Mouse (Mus musculus) thymus, adult 2 months (tissue): ENCODE data around the gene Ccdc136. TPM values are rescaled to one million over a fixed set of nuclear protein-coding genes. Genes with fewer than 3 reads are reported as not detected.
A peak's percentile ranks its signal among the peaks of the same experiment; 100 is the strongest.
"Not testable (repeated sequence)": the region's sequence is repeated elsewhere in the genome, so short reads cannot be mapped to it uniquely, and the experiment has no call there.

ENCODE experiments used
- DNase-seq: peaks from one replicate; pipeline ENCODE4 v3.0.0; 2021
- H3K27ac ChIP-seq: fragments of 200-500 bp; 2 replicates; pipeline ENCODE4 v1.5.1; 2012; ENCODE audit warnings: low read length, control low read depth; ENCODE audit not compliant: control insufficient read depth, insufficient read depth
- H3K27me3 ChIP-seq: fragments of 200-500 bp; 2 replicates; pipeline ENCODE4 v1.6.1; 2012; ENCODE audit warnings: mild to moderate bottlenecking, low read length, moderate library complexity, mixed read lengths; ENCODE audit not compliant: control insufficient read depth, insufficient read depth
- H3K36me3 ChIP-seq: fragments of 200-500 bp; 2 replicates; pipeline ENCODE4 v1.6.1; 2012; ENCODE audit warnings: mild to moderate bottlenecking, low read length, moderate library complexity; ENCODE audit not compliant: control insufficient read depth, insufficient read depth
- H3K4me1 ChIP-seq: fragments of 200-500 bp; replicated peaks from 2 replicates; pipeline ENCODE4 v1.6.1; 2012; ENCODE audit warnings: low read length; ENCODE audit not compliant: control insufficient read depth, insufficient read depth
- H3K4me3 ChIP-seq: fragments of 200-500 bp; 2 replicates; pipeline ENCODE4 v1.5.1; 2012; ENCODE audit warnings: mild to moderate bottlenecking, low read length, control low read depth, moderate library complexity; ENCODE audit not compliant: control insufficient read depth, insufficient read depth
- CTCF ChIP-seq: fragments of 200-500 bp; IDR thresholded peaks from 2 replicates; pipeline ENCODE4 v1.5.1; 2012; ENCODE audit warnings: mild to moderate bottlenecking, control low read depth, low read length, moderate library complexity, borderline replicate concordance; ENCODE audit not compliant: control insufficient read depth, poor library complexity, insufficient read depth; ENCODE audit errors: extremely low read depth
- POLR2A ChIP-seq: fragments of 200-500 bp; IDR thresholded peaks from 2 replicates; pipeline ENCODE4 v1.6.1; 2012; ENCODE audit warnings: mild to moderate bottlenecking, low read length, control low read depth, moderate library complexity; ENCODE audit not compliant: control insufficient read depth, poor library complexity, insufficient read depth; ENCODE audit errors: extremely low read depth
- WGBS: fragments of 180-500 bp; shearing (Covaris S2); methylation state at CpG from one replicate; pipeline ENCODE4 v1.1.7; 2018; 5-methylcytosine and 5-hydroxymethylcytosine counted together
- polyA plus RNA-seq: library from polyadenylated mRNA; depleted of rRNA; stranded (reverse); fragments of >200 nt; gene quantifications from 2 replicates; pipeline ENCODE4 v1.2.3, GENCODE M21; 2012; rRNA removed

Gene Ccdc136
- polyA plus RNA-seq: 0.61 and 1.3 TPM in 2 replicates

- Histone ChIP-seq H3K27ac (no peak within 1 kb of the TSS), H3K4me3 (peak within 1 kb of the TSS; percentile 42), H3K36me3 (no peaks in the 10 kb centered on the region), H3K4me1 (peaks cover 7% of the 10 kb centered on the region), H3K27me3 (peaks cover 30% of the 10 kb centered on the region)
- WGBS: 2% methylated on average over 49 of the region's 49 CpGs
- TF ChIP-seq CTCF (no peak), POLR2A (no peak)
- peak; percentile 21 for DNase-seq
These were observed at the start of gene Ccdc136 for GRCm38 (mm10) chr6:29395910-29396713. Ccdc136 (plus strand) TSS chr6:29396309.

GRCm38 (mm10) chr6:29346512-29346911, 49.6 kb upstream of the Ccdc136 start:
- H3K4me3 ChIP-seq, DNase-seq, H3K27me3 ChIP-seq, H3K27ac ChIP-seq, H3K36me3 ChIP-seq, H3K4me1 ChIP-seq: not testable (repeated sequence)
- 98% methylated on average over 2 of the region's 2 CpGs for WGBS

GRCm38 (mm10) chr6:29347189-29347588, 48.9 kb upstream of the Ccdc136 start:
- WGBS: 49% methylated on average over 7 of the region's 7 CpGs
- Histone ChIP-seq H3K27ac (no peak overlapping the region), H3K4me1 (no peaks in the 10 kb centered on the region), H3K36me3 (no peaks in the 10 kb centered on the region), H3K27me3 (no peaks in the 10 kb centered on the region), H3K4me3 (peak overlapping the region; percentile 62)
- DNase-seq: no peak
- TF ChIP-seq CTCF (no peak), POLR2A (no peak)

- Histone ChIP-seq H3K4me3 (peak within 1 kb of the TSS; percentile 62), H3K4me1 (no peaks in the 10 kb centered on the region), H3K27me3 (no peaks in the 10 kb centered on the region), H3K27ac (no peak within 1 kb of the TSS), H3K36me3 (no peaks in the 10 kb centered on the region)
- TF ChIP-seq CTCF: no peak; the same call in 1 of the 2 replicates
- peak; percentile 91 for TF ChIP-seq POLR2A
- DNase-seq: peak; percentile 100
- under 1% methylated on average over 55 of the region's 55 CpGs for WGBS
These were observed 48.3 kb upstream of the Ccdc136 start, which contains the start of gene Calu for GRCm38 (mm10) chr6:29347665-29348370. Calu (plus strand) TSS chr6:29348069.

GRCm38 (mm10) chr6:29348371-29348724, 47.8 kb upstream of the Ccdc136 start:
- Histone ChIP-seq H3K36me3 (no peaks in the 10 kb centered on the region), H3K4me1 (no peaks in the 10 kb centered on the region), H3K4me3 (peak overlapping the region; percentile 62), H3K27me3 (no peaks in the 10 kb centered on the region), H3K27ac (no peak overlapping the region)
- no peak for TF ChIP-seq CTCF
- no peak for TF ChIP-seq POLR2A
- no peak for DNase-seq
- under 1% methylated on average over 15 of the region's 15 CpGs for WGBS

GRCm38 (mm10) chr6:29351613-29352012, 44.5 kb upstream of the Ccdc136 start:
- TF ChIP-seq CTCF (no peak), POLR2A (no peak)
- H3K4me1 ChIP-seq: no peaks in the 10 kb centered on the region
- peaks cover 3% of the 10 kb centered on the region; the same call in 1 of the 2 replicates for H3K36me3 ChIP-seq
- DNase-seq: no peak
- no peak overlapping the region for H3K4me3 ChIP-seq
- no peaks in the 10 kb centered on the region for H3K27me3 ChIP-seq
- no peak overlapping the region for H3K27ac ChIP-seq
